Comparison of ENCODE assay signal across 10 mouse cellular contexts in genomic region chr11:51446711-51447425, GRCm38 (mm10).
A peak's percentile ranks its signal among the peaks of the same experiment; 100 is the strongest.
DNase-seq lines count a peak whose midpoint lies in the region; ATAC-seq and TF ChIP-seq lines count a peak whose summit lies in the region.
"Had no signal": no experiment of that assay in that cellular context is flagged by ENCODE, and none has a peak within 500 bp of the region (broad histone marks: within the 10 kb centered on the region; RNA-seq: fewer than 3 reads in every experiment).

No protein-coding gene starts in this region.

- no peaks in the 10 kb centered on the region for H3K9me3 ChIP-seq in intestine, embryonic 16.5 days (ENCODE audit: control insufficient read depth, low read length)
- no peaks in the 10 kb centered on the region for H3K9me3 ChIP-seq in limb, embryonic 14.5 days (ENCODE audit: control insufficient read depth, low read length)
- no peaks in the 10 kb centered on the region for H3K9me3 ChIP-seq in hindbrain, embryonic 14.5 days (ENCODE audit: control insufficient read depth, low read length)

- DNase-seq in ovary, postnatal 10 days (ENCODE audit: low spot score), result peak; percentile 28
- DNase-seq in ovary, adult 18-20 months (ENCODE audit: low spot score), result no peak
- peak; percentile 52 to 65 for DNase-seq in adrenal gland, adult 18-20 months (ENCODE audit: low spot score in 2 of 2)
- peak; percentile 63 for DNase-seq in embryo, embryonic 10 days (ENCODE audit: low spot score)
- no peak for DNase-seq in limb, embryonic 14.5 days (ENCODE audit: low spot score)
- DNase-seq in retina, postnatal 1 day, result peak; percentile 72
- DNase-seq in hindbrain, embryonic 14.5 days (ENCODE audit: low spot score), result no peak

- ATAC-seq in intestine, embryonic 16.5 days, result peak; percentile 58
- ATAC-seq in limb, embryonic 14.5 days (ENCODE audit: low FRiP score, low read depth), result peak; percentile 43; the same call in 1 of the 2 replicates
- ATAC-seq in hindbrain, embryonic 14.5 days (ENCODE audit: low FRiP score), result no peak

- H3K27ac ChIP-seq in intestine, embryonic 16.5 days (ENCODE audit: low read length), result no peak overlapping the region
- no peak overlapping the region for H3K27ac ChIP-seq in limb, embryonic 14.5 days (replicated peaks; ENCODE audit: low read depth, low read length)
- no peak overlapping the region for H3K27ac ChIP-seq in hindbrain, embryonic 14.5 days
- H3K27ac ChIP-seq: macrophage had no signal

- H3K27me3 ChIP-seq in intestine, embryonic 16.5 days (replicated peaks; ENCODE audit: control insufficient read depth, insufficient read depth, low read length), result no peaks in the 10 kb centered on the region
- no peaks in the 10 kb centered on the region for H3K27me3 ChIP-seq in limb, embryonic 14.5 days (ENCODE audit: control insufficient read depth, insufficient read depth, low read length)
- H3K27me3 ChIP-seq in hindbrain, embryonic 14.5 days (ENCODE audit: control insufficient read depth, insufficient read depth, low read length), result no peaks in the 10 kb centered on the region

- H3K9ac ChIP-seq in intestine, embryonic 16.5 days (ENCODE audit: low read depth, low read length), result no peak overlapping the region
- no peak overlapping the region for H3K9ac ChIP-seq in limb, embryonic 14.5 days (ENCODE audit: low read depth, low read length, severe bottlenecking)
- H3K9ac ChIP-seq in hindbrain, embryonic 14.5 days, result no peak overlapping the region

- no peaks in the 10 kb centered on the region for H3K4me1 ChIP-seq in intestine, embryonic 16.5 days (ENCODE audit: control insufficient read depth, insufficient read depth, low read length)
- peaks cover 4% of the 10 kb centered on the region for H3K4me1 ChIP-seq in limb, embryonic 14.5 days (ENCODE audit: control insufficient read depth, insufficient read depth, low read length)
- 0 out of 2 replicates have a peak, but pooled peaks cover 5% of the 10 kb centered on the region for H3K4me1 ChIP-seq in hindbrain, embryonic 14.5 days (replicated peaks; ENCODE audit: control insufficient read depth, insufficient read depth, low read length)

- 30% methylated on average over 6 of the region's 6 CpGs for WGBS in intestine, embryonic 16.5 days
- 28% methylated on average over 6 of the region's 6 CpGs for whole genome bisulfite sequencing in limb, embryonic 14.5 days
- 38% methylated on average over 6 of the region's 6 CpGs for WGBS in hindbrain, embryonic 14.5 days

- H3K4me2 ChIP-seq in intestine, embryonic 16.5 days (ENCODE audit: low read depth, low read length), result no peak overlapping the region
- H3K4me2 ChIP-seq in limb, embryonic 14.5 days (replicated peaks; ENCODE audit: low read depth, low read length, severe bottlenecking), result no peak overlapping the region
- no peak overlapping the region for H3K4me2 ChIP-seq in hindbrain, embryonic 14.5 days (replicated peaks)

- H3K4me3 ChIP-seq in intestine, embryonic 16.5 days (ENCODE audit: low read length), result no peak overlapping the region
- no peak overlapping the region for H3K4me3 ChIP-seq in limb, embryonic 14.5 days (replicated peaks; ENCODE audit: low read length)
- H3K4me3 ChIP-seq in hindbrain, embryonic 14.5 days (replicated peaks; ENCODE audit: low read length), result no peak overlapping the region
- H3K4me3 ChIP-seq: erythroblast, embryonic 14.5 days had no signal

- H3K36me3 ChIP-seq in intestine, embryonic 16.5 days (ENCODE audit: control insufficient read depth, insufficient read depth, low read length), result no peaks in the 10 kb centered on the region
- no peaks in the 10 kb centered on the region for H3K36me3 ChIP-seq in limb, embryonic 14.5 days (ENCODE audit: control insufficient read depth, insufficient read depth, low read length)
- H3K36me3 ChIP-seq in hindbrain, embryonic 14.5 days (replicated peaks; ENCODE audit: control insufficient read depth, insufficient read depth), result no peaks in the 10 kb centered on the region

- no peak for TF ChIP-seq POLR2A in limb, embryonic 14.5 days (IDR thresholded peaks at IDR 0.05; ENCODE audit: borderline replicate concordance, extremely low read depth, insufficient read depth, insufficient read length)

Comparison
In these comparisons a context has a peak if more than half of its experiments do, and no peak if none do; other contexts are left out.
1. DNase-seq: peak in ovary, postnatal 10 days (single experiment), adrenal gland, adult 18-20 months (2 of 2), embryo, embryonic 10 days (single experiment) and retina, postnatal 1 day (single experiment); none in ovary, adult 18-20 months (single experiment), limb, embryonic 14.5 days (single experiment) and hindbrain, embryonic 14.5 days (single experiment).